Mouse (Mus musculus) skeletal muscle tissue, postnatal 0 days (tissue): ENCODE results near the gene Smim6. TPM values are rescaled to one million over a fixed set of nuclear protein-coding genes. Genes with fewer than 3 reads are reported as not detected.

Source experiments
- polyA plus RNA-seq: library from polyadenylated mRNA; unstranded; fragments of >200 nt; fragmentation: Nextera tagmentation; extraction: Ambion mirVana; gene quantifications from 2 replicates; pipeline ENCODE4 v1.2.1, GENCODE M21; 2015

Smim6 gene
- polyA plus RNA-seq, result 0.64 and 0.80 TPM in 2 replicates

GRCm38 (mm10) chr11:115911632-115912376 lies at the start of gene Smim6:
Smim6 (plus strand) TSS chr11:115912017.

GRCm38 (mm10) chr11:115899486-115900266 lies 12.1 kb upstream of the Smim6 start, which contains the start of gene Smim5:
Smim5 (plus strand) TSS chr11:115899966.

GRCm38 (mm10) chr11:115933108-115933746 lies 21.4 kb downstream of the Smim6 start, which contains the start of the genes Sap30bp and Recql5:
Sap30bp (plus strand) TSS chr11:115933282.
Recql5 (minus strand) TSS chr11:115933477.

Other genes with a start within 250 kb of the Smim6 start
- gene Grb2, start 203.4 kb upstream of the Smim6 start, polyA plus RNA-seq, result 83.7 and 94.0 TPM in 2 replicates
- 13.5 and 14.3 TPM in 2 replicates for gene Tmem94, start 146.6 kb upstream of the Smim6 start, polyA plus RNA-seq
- gene Caskin2, start 98.4 kb upstream of the Smim6 start, polyA plus RNA-seq, result 7.4 and 7.9 TPM in 2 replicates
- gene Tsen54, start 97.3 kb upstream of the Smim6 start, polyA plus RNA-seq, result 18.6 and 21.4 TPM in 2 replicates
- 13.0 and 14.3 TPM in 2 replicates for gene Llgl2, start 88.0 kb upstream of the Smim6 start, polyA plus RNA-seq
- 0.19 and 0.31 TPM in 2 replicates for gene Myo15b, start 53.6 kb upstream of the Smim6 start, polyA plus RNA-seq
- 35.1 and 36.7 TPM in 2 replicates for gene Smim5, start 12.1 kb upstream of the Smim6 start, polyA plus RNA-seq
- gene Sap30bp, start 21.3 kb downstream of the Smim6 start, polyA plus RNA-seq, result 20.3 and 23.4 TPM in 2 replicates
- gene Recql5, start 21.5 kb downstream of the Smim6 start, polyA plus RNA-seq, result 5.2 and 5.6 TPM in 2 replicates
- gene Itgb4, start 62.7 kb downstream of the Smim6 start, polyA plus RNA-seq, result 1.6 and 2.1 TPM in 2 replicates
- 51.1 and 63.1 TPM in 2 replicates for gene Galk1, start 100.7 kb downstream of the Smim6 start, polyA plus RNA-seq
- gene H3f3b, start 115.9 kb downstream of the Smim6 start, polyA plus RNA-seq, result 498 and 591 TPM in 2 replicates
- gene Unk, start 118.3 kb downstream of the Smim6 start, polyA plus RNA-seq, result 10.3 and 10.8 TPM in 2 replicates
- 1.6 and 2.0 TPM in 2 replicates for gene Unc13d, start 165.9 kb downstream of the Smim6 start, polyA plus RNA-seq
- gene Wbp2, start 175.0 kb downstream of the Smim6 start, polyA plus RNA-seq, result 72.0 and 74.4 TPM in 2 replicates
- gene Trim47, start 215.2 kb downstream of the Smim6 start, polyA plus RNA-seq, result 29.1 and 38.2 TPM in 2 replicates
- gene Trim65, start 219.1 kb downstream of the Smim6 start, polyA plus RNA-seq, result 2.2 and 2.3 TPM in 2 replicates
- gene Mrpl38, start 226.9 kb downstream of the Smim6 start, polyA plus RNA-seq, result 78.7 and 82.2 TPM in 2 replicates